Mouse (Mus musculus): ENCODE measurements around the gene AI481877.

- TF ChIP-seq CTCF (IDR thresholded peaks at IDR 0.05; ENCODE audit: control insufficient read depth, insufficient read depth, insufficient replicate concordance, low read depth, low read length) (no peak), POLR2A (IDR thresholded peaks at IDR 0.05; ENCODE audit: control insufficient read depth, low read depth, low read length) (no peak)
Measured at GRCm38 (mm10) chr4:59177566-59177965, 38.8 kb upstream of the AI481877 start.

Measured in testis, adult 2 months (tissue).